Mouse (Mus musculus) CH12.LX (cell line): ENCODE results near the gene Tnfrsf11a. TPM values are rescaled to one million over a fixed set of nuclear protein-coding genes. Genes with fewer than 3 reads are reported as not detected.

Source experiments
- DNase-seq: peaks from one replicate; pipeline ENCODE4 v3.0.0-alpha.2; 2013; ENCODE audit errors: extremely low read depth
- H3K27ac ChIP-seq: 2 replicates; pipeline ENCODE4 v1.5.1; 2012; ENCODE audit warnings: low read depth, mild to moderate bottlenecking, control low read depth, moderate library complexity; ENCODE audit not compliant: insufficient read depth
- H3K27me3 ChIP-seq: replicated peaks from 2 replicates; pipeline ENCODE3; 2012; ENCODE audit warnings: inconsistent platforms
- H3K36me3 ChIP-seq, 2 experiments: replicated peaks in 1 of 2; 2 replicates each; pipeline versions ENCODE3 to v1.6.1; 2012; ENCODE audit warnings: inconsistent platforms in 1 of 2, low read length in 1 of 2, mild to moderate bottlenecking in 1 of 2, mixed read lengths in 1 of 2, moderate library complexity in 1 of 2; ENCODE audit not compliant: control insufficient read depth in 1 of 2, insufficient read depth in 1 of 2
- H3K4me1 ChIP-seq, 2 experiments: 2 replicates each; pipeline ENCODE4 v1.6.1; 2012; ENCODE audit warnings: inconsistent platforms in 1 of 2, moderate library complexity in 1 of 2; ENCODE audit not compliant: insufficient read depth in 2 of 2, control insufficient read depth in 1 of 2
- H3K4me2 ChIP-seq: 2 replicates; pipeline ENCODE4 v1.6.1; 2012; ENCODE audit warnings: low read depth, mild to moderate bottlenecking, control low read depth; ENCODE audit not compliant: poor library complexity, insufficient read depth, severe bottlenecking
- H3K4me3 ChIP-seq, 3 experiments: fragments of 150-350 bp in 1 of 3; sonication (generic) in 1 of 3; replicated peaks in 1 of 3; 2 replicates each; pipeline versions ENCODE3 to v1.5.1; 2011 to 2012; ENCODE audit warnings: low read depth in 2 of 3, low read length in 2 of 3, mild to moderate bottlenecking in 2 of 3, moderate library complexity in 2 of 3, control low read depth in 1 of 3, improper control_type of control experiment in 1 of 3, inconsistent platforms in 1 of 3, mixed read lengths in 1 of 3; ENCODE audit not compliant: poor library complexity in 1 of 3
- H3K79me2 ChIP-seq: replicated peaks from 2 replicates; pipeline ENCODE4 v1.6.1; 2012; ENCODE audit warnings: mild to moderate bottlenecking, moderate library complexity; ENCODE audit not compliant: control insufficient read depth, poor library complexity, insufficient read depth, severe bottlenecking; ENCODE audit errors: extremely low read depth
- H3K9ac ChIP-seq: 2 replicates; pipeline ENCODE4 v1.6.1; 2012; ENCODE audit warnings: low read depth, mild to moderate bottlenecking, control low read depth, moderate library complexity; ENCODE audit not compliant: insufficient read depth
- H3K9me3 ChIP-seq: replicated peaks from 2 replicates; pipeline ENCODE3; 2012; ENCODE audit warnings: low read length, inconsistent platforms, mixed read lengths
- BHLHE40 ChIP-seq: IDR thresholded peaks from 2 replicates; pipeline ENCODE4 v1.6.1; 2011; ENCODE audit warnings: mild to moderate bottlenecking, low read depth, low read length, improper control_type of control experiment
- CHD1 ChIP-seq: IDR thresholded peaks from 2 replicates; pipeline ENCODE4 v1.6.1; 2012; ENCODE audit warnings: low read depth, low read length, improper control_type of control experiment, inconsistent platforms
- CHD2 ChIP-seq: IDR thresholded peaks from 2 replicates; pipeline ENCODE4 v1.6.1; 2011; ENCODE audit warnings: low read length, improper control_type of control experiment
- CTCF ChIP-seq, 2 experiments: IDR thresholded peaks in 1 of 2; conservative IDR thresholded peaks in 1 of 2; 2 replicates each; pipeline ENCODE4 v1.5.1; 2011 to 2012; ENCODE audit warnings: low read depth in 2 of 2, low read length in 2 of 2, improper control_type of control experiment in 1 of 2, inconsistent platforms in 1 of 2, mild to moderate bottlenecking in 1 of 2, moderate library complexity in 1 of 2
- E2F4 ChIP-seq: IDR thresholded peaks from 2 replicates; pipeline ENCODE4 v1.6.1; 2011; ENCODE audit warnings: low read depth, low read length, improper control_type of control experiment; ENCODE audit not compliant: insufficient replicate concordance
- ELF1 ChIP-seq: IDR thresholded peaks from 2 replicates; pipeline ENCODE4 v1.6.1; 2014; ENCODE audit warnings: low read depth, mild to moderate bottlenecking, inconsistent platforms, low read length, improper control_type of control experiment
- ETS1 ChIP-seq: conservative IDR thresholded peaks from 2 replicates; pipeline ENCODE4 v1.6.1; 2012; ENCODE audit warnings: low read depth, mild to moderate bottlenecking, inconsistent platforms, low read length, improper control_type of control experiment, moderate library complexity
- GABPA ChIP-seq: IDR thresholded peaks from 2 replicates; pipeline ENCODE4 v1.6.1; 2012; ENCODE audit warnings: low read depth, low read length, improper control_type of control experiment, inconsistent platforms; ENCODE audit not compliant: insufficient replicate concordance
- HCFC1 ChIP-seq: IDR thresholded peaks from 2 replicates; pipeline ENCODE4 v1.6.1; 2012; ENCODE audit warnings: low read depth, mild to moderate bottlenecking, inconsistent platforms, low read length, improper control_type of control experiment
- JUN ChIP-seq: IDR thresholded peaks from 2 replicates; pipeline ENCODE4 v1.6.1; 2011; ENCODE audit warnings: low read depth, mild to moderate bottlenecking, low read length, improper control_type of control experiment, moderate library complexity; ENCODE audit not compliant: insufficient read depth
- MAFK ChIP-seq: IDR thresholded peaks from 2 replicates; pipeline ENCODE4 v1.6.1; 2011; ENCODE audit warnings: low read length, improper control_type of control experiment; ENCODE audit not compliant: insufficient replicate concordance
- MAX ChIP-seq: IDR thresholded peaks from 2 replicates; pipeline ENCODE4 v1.6.1; 2011; ENCODE audit warnings: low read length, improper control_type of control experiment
- MAZ ChIP-seq: IDR thresholded peaks from 2 replicates; pipeline ENCODE4 v1.6.1; 2012; ENCODE audit warnings: low read depth, mild to moderate bottlenecking, inconsistent platforms, low read length, improper control_type of control experiment, moderate library complexity
- MXI1 ChIP-seq: IDR thresholded peaks from 2 replicates; pipeline ENCODE4 v1.6.1; 2011; ENCODE audit warnings: mild to moderate bottlenecking, low read depth, low read length, improper control_type of control experiment
- MYC ChIP-seq: IDR thresholded peaks from 2 replicates; pipeline ENCODE4 v1.6.1; 2011; ENCODE audit warnings: low read depth, mild to moderate bottlenecking, improper control_type of control experiment, low read length
- NELFE ChIP-seq: IDR thresholded peaks from 2 replicates; pipeline ENCODE4 v1.6.1; 2011; ENCODE audit warnings: low read depth, low read length, improper control_type of control experiment
- PAX5 ChIP-seq: IDR thresholded peaks from 2 replicates; pipeline ENCODE4 v1.6.1; 2012; ENCODE audit warnings: low read length, inconsistent platforms, mixed read lengths
- POLR2A ChIP-seq: IDR thresholded peaks from 2 replicates; pipeline ENCODE4 v1.6.1; 2011; ENCODE audit warnings: low read depth, mild to moderate bottlenecking, improper control_type of control experiment, low read length
- POLR2AphosphoS2 ChIP-seq: IDR thresholded peaks from 2 replicates; pipeline ENCODE4 v1.6.1; 2011; ENCODE audit warnings: low read depth, low read length, improper control_type of control experiment
- SIN3A ChIP-seq: IDR thresholded peaks from 2 replicates; pipeline ENCODE4 v1.6.1; 2012; ENCODE audit warnings: low read length, improper control_type of control experiment, inconsistent platforms
- TCF12 ChIP-seq: IDR thresholded peaks from 2 replicates; pipeline ENCODE4 v1.6.1; 2014; ENCODE audit warnings: low read depth, mild to moderate bottlenecking, inconsistent platforms, low read length, improper control_type of control experiment
- USF1 ChIP-seq: IDR thresholded peaks from 2 replicates; pipeline ENCODE4 v1.6.1; 2014; ENCODE audit warnings: low read depth, mild to moderate bottlenecking, inconsistent platforms, low read length, improper control_type of control experiment
- USF2 ChIP-seq: conservative IDR thresholded peaks from 2 replicates; pipeline ENCODE4 v1.6.1; 2011; ENCODE audit warnings: low read depth, low read length, improper control_type of control experiment
- ZC3H11A ChIP-seq: IDR thresholded peaks from 2 replicates; pipeline ENCODE4 v1.6.1; 2012; ENCODE audit warnings: low read depth, mild to moderate bottlenecking, inconsistent platforms, low read length, improper control_type of control experiment
- ZMIZ1 ChIP-seq: IDR thresholded peaks from 2 replicates; pipeline ENCODE4 v1.6.1; 2012; ENCODE audit warnings: low read depth, mild to moderate bottlenecking, inconsistent platforms, low read length, improper control_type of control experiment
- dilution Hi-C: fragments of 300-500 bp; cut with MboI; formaldehyde crosslinking; loops from 2 replicates; pipeline ENCODE4 v1.14.3; 2020; ENCODE audit warnings: low sequenced_read_pairs; ENCODE audit not compliant: extremely low pct_unique_long_range_greater_than_20kb, extremely low pct_ligation_motif_present
- in situ Hi-C: fragments of 300-500 bp; cut with MboI; formaldehyde crosslinking; loops from 3 replicates; pipeline ENCODE4 v1.14.3; 2019; ENCODE audit warnings: low sequenced_read_pairs, low pct_ligation_motif_present, low pct_unique_long_range_greater_than_20kb, mixed read lengths
- polyA plus RNA-seq: library from polyadenylated mRNA; unstranded; fragments of >175 nt; gene quantifications from 2 replicates; pipeline ENCODE4 v1.2.1, GENCODE M21; 2012; ENCODE audit warnings: low read depth; ENCODE audit not compliant: insufficient read length
- total RNA-seq, 2 experiments: library from RNA; depleted of rRNA; stranded (reverse); fragments of 300-350 nt in 1 of 2; fragments of >200 nt in 1 of 2; gene quantifications; 2 replicates each; pipeline ENCODE4 v1.2.3; 2012 to 2014

Gene Tnfrsf11a
- total and polyA plus RNA-seq, 3 experiments: 0.20 to 2.5 (median 0.28) TPM

GRCm38 (mm10) chr1:105829171-105829570, 48.7 kb downstream of the Tnfrsf11a start:
- dilution Hi-C loops: no loop called here
- Histone ChIP-seq H3K36me3 (no peaks in the 10 kb centered on the region), H3K4me3 (no peak overlapping the region), H3K4me2 (no peak overlapping the region), H3K27ac (no peak overlapping the region), H3K9ac (no peak overlapping the region), H3K9me3 (no peaks in the 10 kb centered on the region), H3K4me1 (no peaks in the 10 kb centered on the region), H3K27me3 (no peaks in the 10 kb centered on the region)
- in situ Hi-C loops: no loop called here
- no peak for DNase-seq
- no peak for TF ChIP-seq CHD2
- TF ChIP-seq POLR2A: no peak
- no peak for TF ChIP-seq MAFK
- TF ChIP-seq ZC3H11A: no peak
- no peak for TF ChIP-seq GABPA
- TF ChIP-seq HCFC1: no peak
- TF ChIP-seq MYC: no peak
- no peak for TF ChIP-seq ETS1
- TF ChIP-seq NELFE: no peak
- no peak for TF ChIP-seq CTCF (conservative IDR thresholded peaks at IDR 0.05 in 1 of 2, IDR thresholded peaks at IDR 0.05 in 1 of 2; ENCODE audit: low read depth in 2 of 2, low read length in 2 of 2)
- TF ChIP-seq MAX: no peak
- TF ChIP-seq JUN: no peak
- no peak for TF ChIP-seq CHD1
- no peak for TF ChIP-seq TCF12
- TF ChIP-seq MXI1: no peak
- TF ChIP-seq MAZ: no peak
- TF ChIP-seq USF2: no peak
- TF ChIP-seq USF1: no peak
- no peak for TF ChIP-seq SIN3A
- TF ChIP-seq POLR2AphosphoS2: no peak
- TF ChIP-seq, all 38 proteins: peak for 0
- H3K79me2 ChIP-seq: no peaks in the 10 kb centered on the region

GRCm38 (mm10) chr1:105832784-105833183, 52.3 kb downstream of the Tnfrsf11a start:
- no peak overlapping the region for H3K9ac ChIP-seq
- no peaks in the 10 kb centered on the region for H3K79me2 ChIP-seq
- no peak for DNase-seq
- no peak overlapping the region for H3K4me2 ChIP-seq
- H3K36me3 ChIP-seq: no peaks in the 10 kb centered on the region
- dilution Hi-C loops (no loop called here), in situ Hi-C loops (no loop called here)
- H3K4me3 ChIP-seq: no peak overlapping the region
- TF ChIP-seq POLR2A (no peak), BHLHE40 (no peak), E2F4 (no peak), USF1 (no peak), MYC (no peak), CTCF (conservative IDR thresholded peaks at IDR 0.05 in 1 of 2, IDR thresholded peaks at IDR 0.05 in 1 of 2; ENCODE audit: low read depth in 2 of 2, low read length in 2 of 2) (no peak), CHD1 (no peak), CHD2 (no peak), PAX5 (no peak), ELF1 (no peak), ZMIZ1 (no peak), USF2 (no peak), MAZ (no peak), MAX (no peak)
- H3K4me1 ChIP-seq: no peaks in the 10 kb centered on the region
- H3K27ac ChIP-seq: no peak overlapping the region
- H3K9me3 ChIP-seq: no peaks in the 10 kb centered on the region
- no peaks in the 10 kb centered on the region for H3K27me3 ChIP-seq
